Mouse (Mus musculus) urinary bladder, adult 2 months (tissue): ENCODE measurements around the gene Cep41. TPM values are rescaled to one million over a fixed set of nuclear protein-coding genes. Genes with fewer than 3 reads are reported as not detected.
A peak's percentile ranks its signal among the peaks of the same experiment; 100 is the strongest.

ENCODE experiments used
- DNase-seq: peaks from one replicate; pipeline ENCODE4 v3.0.0; 2022; ENCODE audit warnings: low spot score
- polyA plus RNA-seq: library from polyadenylated mRNA; depleted of rRNA; stranded (reverse); fragments of >200 nt; gene quantifications from 2 replicates; pipeline ENCODE4 v1.2.3, GENCODE M21; 2012; rRNA removed

Gene Cep41
- polyA plus RNA-seq: 5.7 and 7.1 TPM in 2 replicates

DNA sequence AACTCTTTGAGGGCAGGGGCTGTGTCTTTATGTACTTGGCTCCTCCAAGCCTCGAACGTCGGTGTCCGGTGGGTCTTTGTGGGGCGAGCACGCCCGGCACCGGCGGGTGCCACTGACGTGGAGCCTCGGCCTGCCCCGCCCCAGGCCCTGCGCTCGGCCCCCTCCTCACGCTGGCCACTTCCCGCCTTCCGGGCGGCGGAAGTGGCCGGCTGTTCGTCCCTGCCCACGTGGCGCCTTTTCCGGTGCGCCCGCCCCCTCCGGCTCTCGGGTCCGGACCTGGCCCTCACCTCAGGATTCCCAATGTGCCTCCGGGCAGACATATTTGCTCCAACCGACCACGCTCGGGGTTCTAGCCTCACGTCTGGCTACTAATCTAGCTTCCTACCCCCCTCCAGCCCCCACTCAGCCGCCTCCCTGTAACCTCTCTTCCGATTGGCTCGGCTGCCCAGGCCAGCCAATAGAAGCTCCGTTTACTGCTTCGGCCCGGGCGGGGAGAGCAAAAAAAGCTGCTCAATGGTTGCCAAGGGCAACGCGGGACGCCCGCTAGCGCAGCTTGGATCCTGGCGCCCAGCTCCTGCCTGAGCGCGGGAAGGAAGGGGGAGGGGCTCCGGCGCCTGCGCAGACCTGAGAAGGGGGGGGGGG, at the start of gene Cep41:
Cep41 (minus strand) TSS at position 400 of the 642 bp plus-strand sequence.
- peak; percentile 99 for DNase-seq

DNA sequence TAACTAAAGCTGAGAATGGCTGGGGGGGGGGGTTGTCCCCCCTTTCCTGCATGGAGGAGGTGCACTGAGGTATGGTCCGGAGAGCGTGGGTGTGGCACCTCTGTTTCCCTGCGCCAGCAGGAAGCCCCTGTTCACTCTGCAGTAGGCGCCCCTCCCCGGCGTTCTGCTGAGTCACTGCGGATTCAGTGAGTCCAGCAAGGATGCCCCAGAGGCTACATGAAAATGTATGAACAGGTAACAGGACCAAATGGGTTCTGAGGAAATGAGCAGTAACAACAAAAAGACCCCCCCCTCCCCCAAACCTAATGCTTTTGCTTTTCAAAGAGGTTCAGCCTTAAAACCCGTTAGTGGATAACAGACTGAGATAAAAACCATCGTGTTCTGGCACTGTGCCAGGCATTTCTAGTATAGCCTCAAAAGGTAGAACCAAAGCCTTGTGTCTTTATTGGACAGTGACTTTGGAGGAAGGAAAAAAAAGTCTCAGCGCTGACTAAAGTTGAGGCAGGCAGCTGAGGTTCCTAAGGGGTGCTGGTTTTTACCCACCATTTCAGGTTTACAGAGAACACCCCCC, 45.7 kb upstream of the Cep41 start:
- no peak for DNase-seq

DNA sequence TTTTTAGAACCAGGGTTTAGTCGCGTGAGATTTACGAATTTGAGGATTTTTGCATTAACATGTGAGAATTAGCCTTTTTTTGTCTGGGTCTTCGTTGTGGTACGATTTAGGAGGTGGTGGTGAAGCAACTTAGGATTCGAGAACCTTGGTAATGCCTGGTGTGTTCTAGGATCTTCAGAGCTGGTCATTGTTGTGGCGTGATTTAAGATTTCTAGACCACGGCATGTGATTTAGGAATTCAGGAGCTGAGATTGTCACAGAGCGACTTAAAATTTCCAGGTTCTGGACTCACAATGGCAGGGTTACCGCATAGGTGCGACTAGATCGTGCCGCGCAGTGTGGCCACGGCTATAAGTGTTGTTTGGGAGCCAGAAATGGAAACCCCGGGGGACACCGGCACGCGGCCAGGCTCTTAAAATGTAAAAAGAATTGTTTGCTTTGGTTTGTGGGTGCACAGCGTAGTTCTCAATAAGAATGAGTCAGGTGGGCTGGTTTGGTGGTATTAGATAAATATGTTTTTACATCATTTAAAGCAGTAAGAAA, 45.0 kb upstream of the Cep41 start:
- DNase-seq: no peak

DNA sequence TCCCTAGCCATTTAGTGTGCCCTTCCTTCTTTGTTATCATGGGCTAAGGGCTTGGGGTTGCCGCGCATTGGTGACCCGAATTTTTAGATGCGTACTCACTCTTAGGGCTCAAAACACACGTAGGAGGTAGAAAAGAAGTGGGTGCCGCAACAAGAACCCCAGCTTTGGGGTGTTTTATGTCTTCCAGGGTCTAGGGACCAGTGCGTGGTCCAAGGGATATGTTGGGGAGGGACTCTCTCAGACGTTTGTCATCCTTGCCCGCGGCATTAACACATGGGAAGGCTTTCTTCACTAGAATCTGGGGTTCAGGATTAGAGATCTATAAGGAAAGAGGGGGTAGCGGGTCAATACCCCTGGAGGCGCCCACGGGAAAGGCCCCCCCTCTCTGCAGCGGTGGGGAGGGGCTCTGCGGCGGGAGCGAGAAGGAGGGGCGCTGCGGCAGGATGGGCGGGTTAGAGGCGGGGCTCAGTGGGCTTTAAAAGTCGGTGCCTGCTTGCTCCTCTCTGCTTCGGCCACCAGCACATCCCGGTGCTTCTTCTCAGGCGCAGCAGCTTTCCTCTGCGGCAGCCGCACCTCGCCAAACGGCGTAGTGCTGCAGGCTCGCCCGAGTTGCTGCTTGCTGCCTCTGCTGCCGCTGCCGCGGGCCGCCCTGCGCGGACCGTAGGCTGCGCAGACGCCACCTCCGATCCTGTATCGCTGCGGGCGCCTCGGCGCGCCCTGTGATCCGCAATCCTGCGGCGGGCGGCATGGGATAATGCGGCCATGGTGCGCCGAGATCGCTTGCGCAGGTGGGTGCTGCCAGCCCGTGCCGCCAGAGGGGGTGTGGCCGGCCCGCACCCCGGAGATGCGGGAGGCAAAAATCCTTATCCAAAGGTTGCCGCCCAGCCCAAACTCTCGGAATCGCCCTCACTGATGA, 44.3 kb upstream of the Cep41 start:
- DNase-seq: peak; percentile 34

DNA sequence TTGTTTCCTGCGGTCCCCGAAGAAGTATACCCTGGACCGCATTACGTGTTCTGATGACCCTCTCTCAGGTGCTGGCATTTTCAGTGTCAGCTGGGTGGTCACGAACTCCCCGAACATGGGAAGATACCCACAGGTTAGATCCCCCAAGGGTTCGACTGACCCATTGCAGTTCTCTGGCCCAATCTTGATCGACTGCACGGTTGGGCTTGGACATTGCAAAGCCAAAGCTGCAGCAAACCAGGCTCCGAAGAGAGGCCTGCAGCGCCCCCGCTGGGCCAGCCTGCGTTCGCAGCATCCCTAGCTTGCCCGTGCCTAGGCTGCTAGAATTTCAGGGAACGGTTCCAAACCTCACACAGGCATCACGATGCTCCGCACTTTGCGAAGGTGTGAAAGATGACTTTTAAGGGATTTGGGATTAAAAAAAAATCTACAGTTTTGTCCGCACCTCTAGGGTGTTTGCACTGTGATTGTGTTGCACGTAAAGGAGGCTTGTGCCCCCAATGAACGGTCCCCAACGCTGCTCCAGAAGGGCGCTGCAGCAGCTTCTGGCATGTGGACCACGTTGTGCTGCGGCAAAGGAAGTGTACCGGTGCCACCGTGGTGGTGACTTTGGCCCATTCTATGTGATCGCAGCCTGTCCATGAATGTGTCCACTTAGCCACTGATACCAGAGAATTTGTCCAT, 43.5 kb upstream of the Cep41 start:
- no peak for DNase-seq

DNA sequence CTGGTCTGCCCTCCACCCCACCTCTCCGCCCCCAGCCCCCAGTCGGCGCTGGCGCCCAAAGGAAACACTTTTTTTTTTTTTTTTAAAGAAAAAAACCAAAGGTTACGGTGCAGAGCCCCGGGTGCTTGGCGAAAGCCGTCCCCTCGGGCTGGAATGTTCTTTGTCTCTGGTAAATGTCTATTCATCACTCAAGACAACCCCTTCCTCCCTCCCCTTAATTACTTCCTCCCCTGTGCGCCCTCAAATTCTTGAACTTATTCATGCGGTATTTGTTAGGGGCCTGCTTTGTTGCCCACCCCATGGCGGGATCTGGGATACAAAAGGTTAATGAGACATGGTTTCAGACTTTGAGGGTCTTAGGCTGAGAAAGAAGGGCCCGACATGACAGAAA, 42.8 kb upstream of the Cep41 start:
- no peak for DNase-seq

DNA sequence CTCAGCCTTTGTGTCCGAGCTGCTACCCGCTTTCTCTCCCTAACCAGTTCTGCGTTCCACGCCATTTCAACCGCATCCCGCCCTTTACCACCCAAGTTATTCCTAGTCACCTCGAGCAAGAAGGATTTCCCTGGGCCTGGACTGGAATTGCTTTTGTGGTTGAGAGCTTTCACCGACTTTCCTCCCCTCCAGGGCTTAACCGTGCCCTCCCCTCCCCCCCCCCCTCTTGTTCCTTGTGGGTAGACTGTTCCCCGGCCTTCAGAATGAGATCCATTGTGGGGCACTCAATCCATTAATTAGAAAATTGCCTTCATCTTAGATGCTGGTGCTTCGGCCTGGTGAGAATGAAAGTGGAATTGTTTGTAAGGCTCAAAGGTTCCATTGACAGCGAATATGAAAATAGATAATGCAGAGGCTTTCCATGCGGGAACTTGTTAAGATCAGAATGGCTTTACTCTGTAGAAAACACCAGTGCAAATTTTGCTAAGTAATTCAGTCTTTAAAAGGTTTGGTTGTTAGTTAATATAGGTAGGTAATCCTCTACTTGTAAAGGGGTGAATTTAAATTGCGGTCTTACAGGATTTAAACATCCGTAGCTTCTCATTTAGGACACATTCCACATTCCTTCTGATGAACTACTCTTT, 42.3 kb upstream of the Cep41 start:
- DNase-seq: no peak

DNA sequence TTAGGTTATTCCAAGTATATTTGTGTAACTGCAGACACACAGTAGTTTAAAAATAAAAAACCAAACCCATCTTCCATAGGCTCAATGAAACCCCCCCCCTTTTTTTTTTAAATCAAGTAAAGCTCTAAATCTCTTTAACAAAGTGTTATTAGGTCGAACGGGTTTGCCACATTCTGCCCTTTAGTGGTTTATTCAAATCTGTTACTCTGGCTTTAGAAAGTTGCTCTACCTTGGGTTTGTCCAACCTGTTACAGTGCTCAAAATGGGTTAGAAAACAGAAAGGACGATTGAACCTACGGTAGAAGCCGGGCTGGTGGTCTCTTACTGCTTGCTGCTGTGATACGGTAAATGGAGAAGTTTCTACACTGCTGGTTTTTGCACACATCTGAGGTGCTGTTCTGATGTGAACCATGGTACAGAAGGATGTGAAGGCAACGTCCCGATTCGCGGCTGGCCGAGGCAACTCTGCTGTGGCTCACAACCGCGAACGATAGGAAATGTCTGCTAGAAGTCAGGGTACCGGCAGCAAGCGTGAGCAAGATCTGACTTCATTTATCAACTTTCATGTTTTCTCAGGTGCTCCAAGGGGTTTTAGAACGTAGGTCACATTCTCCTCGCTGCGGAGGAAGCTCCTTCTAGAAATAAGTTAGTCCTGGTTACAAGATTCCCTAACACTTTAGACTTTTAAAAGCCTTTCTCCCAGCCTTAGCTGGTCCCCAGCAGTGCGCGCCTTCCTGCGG, 41.6 kb upstream of the Cep41 start:
- DNase-seq: no peak

DNA sequence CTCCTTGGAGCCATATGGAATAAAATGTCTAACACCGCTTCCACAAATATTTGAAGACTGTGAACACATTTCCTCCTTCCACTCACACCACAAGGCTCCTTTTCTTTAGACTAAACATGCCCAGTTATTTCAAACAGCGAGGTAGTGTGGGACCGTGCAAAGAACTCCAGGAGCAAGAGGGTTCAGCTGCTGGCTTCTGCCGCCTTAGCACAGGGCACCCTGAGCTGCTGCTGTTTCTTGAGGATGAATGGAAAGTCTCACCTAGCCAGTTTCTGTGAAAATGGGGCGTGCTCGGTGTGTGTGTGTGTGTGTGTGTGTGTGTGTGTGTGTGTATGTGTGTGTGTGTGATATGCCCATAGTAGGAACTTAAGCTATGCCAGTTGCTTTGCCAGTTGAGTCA, 40.9 kb upstream of the Cep41 start:
- no peak for DNase-seq

DNA sequence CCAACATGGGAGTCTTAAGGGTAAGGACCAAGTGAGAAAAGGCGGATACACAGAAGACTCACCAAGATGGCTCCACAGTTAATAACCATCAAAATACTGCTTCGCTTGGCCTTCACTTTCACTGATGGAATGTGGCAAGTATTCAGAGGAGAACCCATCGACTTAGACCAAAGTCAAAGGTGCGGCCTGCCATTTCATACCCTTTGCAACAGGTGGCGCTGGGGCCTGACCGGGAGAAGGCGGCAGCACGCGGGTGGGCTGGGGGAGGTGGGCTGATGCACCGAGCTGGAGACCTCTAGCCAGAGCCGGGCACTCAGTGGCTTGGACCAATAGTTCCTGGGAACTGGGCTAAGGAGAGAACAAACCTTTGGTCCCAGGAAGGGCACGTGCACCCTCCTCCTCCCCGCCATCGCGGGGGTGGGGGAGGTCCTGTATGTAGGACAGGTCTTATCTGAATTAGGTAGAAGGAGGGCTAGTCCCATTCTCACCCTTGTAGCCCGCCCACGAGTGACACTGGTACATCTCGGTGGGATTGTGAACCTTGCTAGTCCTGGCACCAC, 39.1 kb upstream of the Cep41 start:
- no peak for DNase-seq

DNA sequence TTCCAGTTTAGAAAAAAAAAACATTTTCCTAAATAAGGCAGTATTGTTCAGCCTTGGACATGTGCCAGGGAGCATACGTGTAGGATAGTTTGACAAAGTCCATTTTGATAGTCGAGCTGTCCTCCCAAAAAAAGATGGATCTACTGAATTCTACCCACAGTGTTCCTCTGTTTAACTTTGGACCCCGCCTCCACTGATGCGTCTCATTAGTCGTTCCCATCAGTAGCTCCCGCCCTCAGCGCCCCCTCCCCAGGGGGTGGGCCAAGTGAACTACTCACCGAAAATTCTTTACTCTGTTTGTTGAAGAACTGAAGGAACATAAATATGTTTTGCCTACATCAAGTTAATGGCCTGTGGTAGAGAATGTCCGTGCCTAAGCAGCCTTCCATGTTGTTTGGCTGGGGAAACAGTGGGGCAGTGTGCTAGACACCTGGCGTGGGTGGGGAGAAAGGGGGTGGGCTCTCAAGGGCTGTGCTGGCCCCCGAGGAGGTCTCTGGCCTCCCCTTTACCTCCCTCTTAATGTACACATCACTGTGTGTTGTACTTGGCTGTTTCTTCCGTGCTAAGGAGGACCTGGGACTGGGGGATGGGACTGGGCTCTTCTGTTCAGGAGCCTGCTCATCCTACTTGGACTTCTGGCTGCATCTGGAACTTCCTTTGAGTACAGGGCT, 36.9 kb upstream of the Cep41 start:
- DNase-seq: no peak

DNA sequence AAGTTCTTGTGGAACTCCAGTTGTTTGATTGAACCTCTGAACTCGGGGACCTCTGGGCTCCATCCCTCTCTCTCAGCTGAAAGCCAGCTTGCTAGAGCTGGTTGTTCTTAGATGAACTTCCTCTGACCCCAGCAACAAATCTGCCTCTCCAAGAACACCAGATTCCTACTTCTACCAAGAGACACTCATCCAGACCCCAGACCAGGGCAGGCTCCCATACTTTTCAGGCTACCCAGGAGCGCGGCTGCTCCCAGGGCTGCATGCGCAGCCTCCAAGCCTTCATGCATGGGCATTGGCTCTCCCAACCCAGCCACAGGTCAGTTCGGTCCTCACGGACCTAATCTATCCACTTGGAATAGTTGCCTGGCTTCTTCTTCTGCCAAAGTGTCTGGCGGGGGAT, 29.8 kb upstream of the Cep41 start, which contains the start of gene Mest:
Mest (plus strand) TSS at position 217 of the 400 bp plus-strand sequence.
- DNase-seq: no peak

DNA sequence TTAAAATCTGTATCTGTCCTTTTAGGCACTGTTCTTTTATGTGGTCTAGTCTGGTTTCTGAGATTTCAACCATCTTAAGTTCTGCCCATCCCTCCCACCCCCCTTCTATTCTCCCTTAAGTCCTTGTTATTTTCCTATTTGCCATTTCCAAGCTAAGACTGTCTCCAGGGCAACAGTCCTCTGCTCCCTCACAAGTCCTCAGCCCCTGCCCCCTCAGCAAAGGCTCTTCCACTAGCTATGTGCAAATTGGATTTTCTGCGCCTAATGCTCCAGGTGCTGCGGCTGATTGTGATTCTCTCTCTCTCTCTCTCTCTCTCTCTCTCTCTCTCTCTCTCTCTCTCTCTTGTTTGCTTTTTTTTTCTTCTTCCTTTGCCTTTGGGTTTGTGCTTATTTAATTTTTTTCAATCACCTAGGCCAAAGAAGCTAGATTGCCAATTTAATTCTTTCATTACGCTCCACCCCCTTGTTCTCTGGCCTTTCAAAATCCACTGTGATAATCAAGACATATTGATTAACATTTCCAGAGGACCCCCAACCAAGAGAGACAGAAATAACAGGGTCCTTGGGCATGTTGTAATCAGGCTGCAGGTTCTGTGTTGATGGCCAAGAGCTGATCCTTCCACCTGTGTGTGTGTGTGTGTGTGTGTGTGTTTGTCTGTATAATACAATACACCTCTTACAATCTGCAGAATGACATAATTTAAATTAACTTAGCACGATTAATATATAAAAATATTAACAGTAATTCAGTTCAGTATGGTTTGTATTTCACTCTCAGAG, 29.0 kb upstream of the Cep41 start:
- no peak for DNase-seq

DNA sequence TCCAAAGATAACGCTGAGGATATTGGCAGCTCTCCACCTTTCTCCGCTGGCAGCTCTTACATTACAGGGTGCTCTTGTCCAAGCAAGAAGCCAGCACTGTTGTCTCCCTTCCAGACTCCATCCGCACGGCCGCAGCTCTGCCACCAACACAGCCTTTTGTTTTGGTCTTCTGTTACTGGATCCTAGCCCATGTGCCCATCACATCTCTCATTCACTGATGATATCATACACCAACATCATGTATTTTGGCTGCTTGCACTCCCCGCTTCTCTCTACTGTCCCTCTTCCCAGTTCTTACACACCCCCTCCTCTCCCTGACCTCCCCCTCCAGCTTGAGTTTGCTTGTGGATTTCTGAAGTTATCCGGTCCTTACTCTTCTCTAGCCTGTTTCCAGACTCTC, 23.2 kb upstream of the Cep41 start:
- no peak for DNase-seq

DNA sequence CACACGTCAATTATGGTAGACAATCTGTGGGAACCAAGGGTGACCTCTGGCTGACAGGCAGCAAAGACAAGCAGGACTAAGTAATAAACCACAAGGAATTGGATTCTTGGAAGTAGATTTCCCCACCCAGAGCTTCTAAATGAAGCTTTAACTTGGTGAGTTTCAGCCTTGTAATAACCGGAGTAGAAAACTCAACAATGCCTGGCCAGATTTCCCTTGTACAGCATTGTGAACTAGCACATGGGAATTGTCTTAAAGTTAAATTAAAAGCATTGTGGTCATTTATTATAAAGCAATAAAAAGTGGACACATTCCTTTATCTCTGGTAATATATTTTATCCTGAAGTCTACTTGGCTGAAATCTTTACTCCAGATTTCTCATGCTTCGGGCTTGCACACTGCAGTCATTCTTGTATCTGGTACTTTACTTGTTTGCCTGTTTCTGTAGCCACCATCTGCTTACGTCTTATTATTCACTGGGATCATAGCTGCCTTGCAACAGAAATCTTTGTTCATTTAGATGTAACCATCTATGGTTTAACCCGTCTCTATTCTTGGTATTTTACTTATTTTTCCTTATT, 21.4 kb upstream of the Cep41 start:
- no peak for DNase-seq

DNA sequence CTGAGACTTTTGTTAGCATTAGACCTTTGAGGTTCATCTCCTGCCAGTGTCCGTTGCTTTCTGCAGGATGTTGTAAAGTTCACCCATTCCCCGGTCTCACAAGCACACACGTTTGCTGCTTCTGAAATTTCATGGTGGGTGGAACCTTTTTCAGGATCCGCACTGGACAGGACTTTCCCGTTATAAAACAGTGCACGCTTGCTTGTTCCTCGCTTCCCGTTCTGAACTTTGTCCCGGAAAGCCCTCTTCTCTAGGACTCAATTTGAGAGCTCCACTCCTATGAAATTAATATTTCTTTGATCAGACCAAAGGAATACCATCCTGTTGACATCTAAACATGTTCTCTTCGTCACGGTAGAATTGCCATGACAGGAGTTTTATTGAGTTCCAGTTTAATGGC, 20.3 kb upstream of the Cep41 start:
- no peak for DNase-seq

DNA sequence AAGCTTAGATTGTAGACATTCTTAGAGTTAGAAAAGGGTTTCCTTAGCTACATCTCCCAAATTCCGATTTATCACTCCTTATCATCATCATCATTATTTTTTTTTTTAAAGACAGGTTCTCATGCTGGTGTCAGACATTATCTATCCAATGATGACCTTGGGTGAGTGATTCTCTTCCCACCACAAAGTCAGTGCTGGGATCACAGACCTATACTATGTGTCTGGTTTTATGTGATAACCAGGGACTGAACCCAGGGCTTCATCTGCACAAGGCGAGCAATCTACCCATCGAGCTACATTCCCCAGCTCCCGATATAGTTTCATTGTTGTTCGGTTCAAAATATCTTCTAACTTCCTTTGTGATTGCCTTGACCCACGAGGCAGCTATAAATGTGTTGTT, 19.9 kb upstream of the Cep41 start:
- DNase-seq: no peak

DNA sequence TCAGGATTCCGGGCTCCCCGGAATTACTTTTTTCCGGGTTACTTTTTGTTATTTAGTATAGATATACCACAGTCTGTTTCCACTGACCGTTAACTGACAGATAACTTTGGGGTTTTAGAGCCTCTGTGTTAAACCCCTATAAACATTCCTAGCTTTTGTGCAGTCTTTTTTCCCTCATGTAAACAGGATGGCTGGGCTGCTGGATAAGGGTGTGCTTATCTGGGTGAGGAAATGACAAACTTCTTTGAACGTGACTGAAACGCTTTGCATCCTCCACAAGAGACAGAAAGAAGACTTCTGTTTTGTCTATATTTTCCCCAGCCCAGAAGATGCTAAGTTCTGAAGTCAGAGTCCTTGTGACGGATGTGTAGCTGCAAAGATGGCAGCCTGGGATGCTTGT, 18.9 kb upstream of the Cep41 start:
- DNase-seq: no peak

DNA sequence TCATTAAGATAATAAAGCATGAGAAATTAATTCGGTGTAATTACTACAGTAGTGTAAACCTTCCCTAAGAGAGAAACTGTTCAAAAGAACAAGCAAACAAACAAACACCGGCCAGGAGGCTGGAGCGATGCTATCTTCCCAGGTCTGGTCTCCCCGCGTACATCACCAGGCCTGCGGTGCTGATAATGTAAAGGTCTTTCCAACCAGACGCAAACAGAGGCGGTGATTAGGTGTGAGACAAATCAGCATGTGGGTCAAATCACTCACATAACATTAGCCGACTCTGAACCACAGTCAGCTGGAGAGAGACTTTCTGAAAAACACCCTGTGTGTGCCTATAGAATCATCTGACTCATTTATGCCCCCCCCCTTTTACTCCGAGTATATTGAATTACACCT, 17.8 kb upstream of the Cep41 start:
- no peak for DNase-seq
